Mouse (Mus musculus): ENCODE measurements at regions not wholly inside any gene's neighbourhood (a gene's known extent, or its start where the extent isn't known, plus 50 kb on each side); places are given as distances from the start of the nearest gene placed in this dataset.

DNA sequence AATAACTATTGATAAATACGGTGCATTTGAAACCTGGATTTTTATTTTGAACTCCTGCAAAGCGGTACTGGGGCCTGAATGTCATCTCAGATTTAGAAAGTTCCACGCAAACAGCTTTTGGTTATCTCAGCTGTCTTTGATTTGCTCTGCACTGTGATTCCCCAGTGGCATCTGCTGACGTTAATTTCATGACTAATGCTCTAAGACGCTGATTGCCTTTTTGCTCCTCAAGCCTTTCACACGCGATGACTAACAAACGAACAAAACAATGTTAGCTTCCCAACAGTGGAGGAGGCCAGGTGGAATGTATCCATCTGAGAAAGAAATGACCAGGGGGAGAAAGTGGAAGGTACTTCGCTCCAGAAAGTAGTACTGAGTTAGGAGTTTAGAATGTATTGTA, 586.1 kb upstream of the Slit2 start:
- TF ChIP-seq CTCF (IDR thresholded peaks at IDR 0.05; ENCODE audit: borderline replicate concordance, insufficient read depth, low read depth, low read length) (no peak), POLR2A (IDR thresholded peaks at IDR 0.05; ENCODE audit: borderline replicate concordance, insufficient read depth, low read length) (no peak)
